Mouse (Mus musculus): ENCODE measurements around the gene Klra2. TPM values are rescaled to one million over a fixed set of nuclear protein-coding genes. Genes with fewer than 3 reads are reported as not detected.

Gene Klra2
- polyA plus RNA-seq, 1 experiment from 2014 or later: 0.11 TPM

DNA sequence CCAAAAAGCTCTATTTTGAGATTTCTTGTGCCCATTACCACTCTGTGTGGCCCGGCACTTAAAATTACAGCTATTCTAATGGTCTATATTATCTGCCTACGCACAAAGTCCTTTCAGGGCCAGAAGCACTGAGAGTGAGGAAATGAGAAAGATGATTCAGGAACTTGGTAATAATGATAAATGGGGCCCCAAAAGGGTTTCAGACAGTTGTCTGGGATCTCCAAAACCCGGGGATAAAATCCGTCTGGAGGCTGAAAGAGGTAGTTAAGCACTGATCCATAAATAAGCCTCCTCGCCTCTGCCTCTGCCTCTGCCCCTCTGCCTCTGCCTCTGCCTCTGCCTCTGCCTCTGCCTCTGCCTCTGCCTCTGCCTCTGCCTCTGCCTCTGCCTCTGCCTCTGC lies 17.0 kb upstream of the Klra2 start:
- Histone ChIP-seq H3K9ac (no peak overlapping the region), H3K27ac (no peak overlapping the region), H3K4me3 (no peak overlapping the region), H3K36me3 (no peaks in the 10 kb centered on the region), H3K4me2 (no peak overlapping the region), H3K4me1 (no peaks in the 10 kb centered on the region), H3K27me3 (replicated peaks) (no peaks in the 10 kb centered on the region), H3K9me3 (replicated peaks) (no peaks in the 10 kb centered on the region)
- 61% methylated on average over 5 of the region's 5 CpGs for WGBS (ENCODE audit: insufficient replicate concordance)
- no peak for ATAC-seq

DNA sequence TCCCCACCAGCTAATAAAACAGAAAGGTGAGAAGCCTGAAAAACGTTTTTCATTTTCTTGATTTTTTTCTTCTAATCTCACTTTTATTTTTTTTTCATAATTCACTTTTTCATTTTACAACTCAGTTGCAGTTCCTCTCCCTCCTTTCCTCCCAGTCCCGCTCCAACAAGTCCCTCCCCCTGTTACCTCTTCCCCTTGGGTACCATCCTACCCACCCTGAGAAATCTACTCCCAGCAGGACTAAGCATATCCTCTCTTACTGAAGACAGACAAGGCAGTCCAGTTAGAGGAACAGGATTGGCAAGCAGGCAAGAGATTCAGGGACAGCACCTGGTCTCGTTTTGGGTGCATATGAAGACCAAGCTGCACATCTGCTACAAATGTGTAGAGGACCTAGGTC lies 15.6 kb upstream of the Klra2 start:
- Histone ChIP-seq H3K9ac (no peak overlapping the region), H3K4me2 (no peak overlapping the region), H3K36me3 (no peaks in the 10 kb centered on the region), H3K27me3 (replicated peaks) (no peaks in the 10 kb centered on the region), H3K27ac (no peak overlapping the region), H3K9me3 (replicated peaks) (no peaks in the 10 kb centered on the region), H3K4me1 (no peaks in the 10 kb centered on the region), H3K4me3 (no peak overlapping the region)
- 52% methylated on average over 3 of the region's 3 CpGs for WGBS (ENCODE audit: insufficient replicate concordance)
- ATAC-seq: no peak

DNA sequence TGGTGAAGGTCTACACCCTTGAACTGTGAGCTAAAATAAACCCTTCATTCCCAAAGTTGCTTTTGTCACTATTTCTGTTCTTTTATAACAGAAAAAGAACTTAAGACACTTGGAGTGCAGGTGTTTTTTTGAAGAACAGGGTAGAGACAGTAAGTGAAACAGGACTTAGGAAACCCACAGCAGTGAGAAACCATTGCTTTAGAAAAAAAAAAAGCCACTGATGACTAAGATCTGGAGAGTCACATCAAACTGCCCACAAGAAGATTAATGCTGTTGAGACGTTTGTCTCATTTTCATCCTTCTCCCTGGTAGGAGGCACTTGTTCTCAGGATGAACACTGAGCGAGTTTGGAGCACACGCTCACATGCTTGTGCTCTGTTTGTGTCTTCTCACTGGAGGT lies 14.8 kb upstream of the Klra2 start:
- Histone ChIP-seq H3K27ac (no peak overlapping the region), H3K36me3 (no peaks in the 10 kb centered on the region), H3K4me1 (no peaks in the 10 kb centered on the region), H3K4me3 (no peak overlapping the region), H3K4me2 (no peak overlapping the region), H3K9me3 (replicated peaks) (no peaks in the 10 kb centered on the region), H3K27me3 (replicated peaks) (no peaks in the 10 kb centered on the region), H3K9ac (no peak overlapping the region)
- WGBS (ENCODE audit: insufficient replicate concordance): 72% methylated on average over 3 of the region's 3 CpGs
- ATAC-seq: no peak

GRCm38 (mm10) chr6:131245081-131245480 lies 2.1 kb downstream of the Klra2 start:
- no peaks in the 10 kb centered on the region for H3K4me1 ChIP-seq
- H3K4me2 ChIP-seq: no peak overlapping the region
- no peak overlapping the region for H3K9ac ChIP-seq
- H3K36me3 ChIP-seq: no peaks in the 10 kb centered on the region
- no peak overlapping the region for H3K27ac ChIP-seq
- no peak overlapping the region for H3K4me3 ChIP-seq
- H3K27me3 ChIP-seq (replicated peaks): no peaks in the 10 kb centered on the region
- no peak for ATAC-seq
- H3K9me3 ChIP-seq (replicated peaks): no peaks in the 10 kb centered on the region
- 54% methylated on average over 2 of the region's 2 CpGs for WGBS (ENCODE audit: insufficient replicate concordance)

Other genes with a start within 250 kb of the Klra2 start
- 43.9 and 46.3 TPM in 2 replicates for gene Magohb, start 45.9 kb upstream of the Klra2 start, polyA plus RNA-seq (2016; fragmentation: Nextera tagmentation; extraction: Ambion mirVana)
- 0.65 and 1.1 TPM in 2 replicates for gene Styk1, start 106.2 kb upstream of the Klra2 start, polyA plus RNA-seq (2016; fragmentation: Nextera tagmentation; extraction: Ambion mirVana)
- 88.6 and 105 TPM in 2 replicates for gene Ybx3, start 141.1 kb upstream of the Klra2 start, polyA plus RNA-seq (2016; fragmentation: Nextera tagmentation; extraction: Ambion mirVana)
- not detected in 2 replicates for gene 5430401F13Rik, start 239.0 kb upstream of the Klra2 start, polyA plus RNA-seq (2016; fragmentation: Nextera tagmentation; extraction: Ambion mirVana)
- not detected in 2 replicates for gene Gm6619, start 239.0 kb upstream of the Klra2 start, polyA plus RNA-seq (2016; fragmentation: Nextera tagmentation; extraction: Ambion mirVana)

Measured in liver, embryonic 12.5 days (tissue).